Comparison of ENCODE assay signal across 20 mouse cellular contexts in the genomic region with DNA sequence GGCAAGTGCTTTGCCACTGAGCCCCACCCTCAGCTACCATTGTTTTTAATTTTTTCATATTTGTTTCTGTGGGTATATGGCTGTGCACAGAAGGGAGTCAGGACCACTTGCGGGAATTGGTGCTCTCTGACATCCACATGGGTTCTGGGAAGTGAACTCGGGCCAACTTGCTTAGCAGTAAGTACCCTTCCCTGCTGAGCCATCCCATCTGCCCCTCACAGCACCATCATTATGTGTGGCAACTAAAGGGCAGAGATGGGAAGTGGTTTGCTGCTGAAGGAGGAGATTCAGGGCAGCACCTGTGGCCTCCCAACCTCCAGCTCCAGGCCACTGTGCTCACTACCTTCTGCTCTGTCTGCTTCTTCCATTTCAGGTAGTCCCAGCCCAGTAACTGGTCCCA. TPM values are rescaled to one million over a fixed set of nuclear protein-coding genes. Genes with fewer than 3 reads are reported as not detected.
A peak's percentile ranks its signal among the peaks of the same experiment; 100 is the strongest.
DNase-seq lines count a peak whose midpoint lies in the region; ATAC-seq and TF ChIP-seq lines count a peak whose summit lies in the region.
"Had no signal": no experiment of that assay in that cellular context is flagged by ENCODE, and none has a peak within 500 bp of the region (broad histone marks: within the 10 kb centered on the region; RNA-seq: fewer than 3 reads in every experiment).

No protein-coding gene starts in this region.

- ATAC-seq in cerebellum, adult (ENCODE audit: insufficient number of reproducible peaks, low FRiP score, low TSS enrichment): no peak
- ATAC-seq: forebrain, embryonic 13.5 days; forebrain, embryonic 15.5 days; forebrain, postnatal 0 days had no signal

- no peaks in the 10 kb centered on the region for H3K27me3 ChIP-seq in testis, adult 2 months (ENCODE audit: control insufficient read depth, insufficient read depth, low read length)
- H3K27me3 ChIP-seq: forebrain, embryonic 15.5 days had no signal

- TF ChIP-seq CTCF in testis, adult 2 months (IDR thresholded peaks at IDR 0.05; ENCODE audit: control insufficient read depth, insufficient read depth, insufficient replicate concordance, low read depth, low read length): no peak

- no peak for TF ChIP-seq POLR2A in testis, adult 2 months (IDR thresholded peaks at IDR 0.05; ENCODE audit: control insufficient read depth, low read depth, low read length)

- H3K27ac ChIP-seq in testis, adult 2 months (ENCODE audit: control insufficient read depth, insufficient read depth, low read depth, low read length): no peak overlapping the region
- H3K27ac ChIP-seq: embryonic facial prominence, embryonic 10.5 days; embryonic facial prominence, embryonic 12.5 days; forebrain, embryonic 13.5 days; forebrain, embryonic 15.5 days had no signal

- peak overlapping the region; percentile 57 for H3K4me3 ChIP-seq in testis, adult 2 months (ENCODE audit: control insufficient read depth, low read depth, low read length)
- H3K4me3 ChIP-seq: embryonic facial prominence, embryonic 10.5 days; embryonic facial prominence, embryonic 12.5 days; forebrain, embryonic 13.5 days; forebrain, embryonic 15.5 days had no signal

- no peaks in the 10 kb centered on the region; the same call in 1 of the 2 replicates for H3K4me1 ChIP-seq in testis, adult 2 months (ENCODE audit: control insufficient read depth, insufficient read depth, low read length)
- H3K4me1 ChIP-seq: embryonic facial prominence, embryonic 10.5 days; embryonic facial prominence, embryonic 12.5 days; forebrain, embryonic 13.5 days; forebrain, embryonic 15.5 days had no signal

- no peaks in the 10 kb centered on the region for H3K36me3 ChIP-seq in testis, adult 2 months (ENCODE audit: control insufficient read depth, insufficient read depth, low read length)
- H3K36me3 ChIP-seq: embryonic facial prominence, embryonic 10.5 days; embryonic facial prominence, embryonic 12.5 days; forebrain, embryonic 15.5 days had no signal

- DNase-seq in cerebellum, postnatal 14 days: peak; percentile 39 to 58
- DNase-seq in testis, postnatal 10 days (ENCODE audit: low spot score): no peak
- no peak for DNase-seq in urinary bladder, postnatal 25 days (ENCODE audit: low spot score)
- DNase-seq: adrenal gland, adult 2 months; adrenal gland, postnatal 10 days; adrenal gland, postnatal 25 days; cerebellum, adult 11 months; cerebellum, adult 9-10 months; forebrain, postnatal 0 days had no signal

RNA-seq across cellular contexts. Expression of gene Ttc24, which starts 4.5 kb away (rescaled TPM):
- 176 and 193 TPM in 2 replicates for polyA plus RNA-seq in testis, adult 2 months (2012; rRNA removed)
- polyA plus RNA-seq: adrenal gland, adult 2 months; C2C12; cerebellum, adult 2 months; cortical plate, adult 2 months; forebrain, embryonic 11.5 days; forebrain, embryonic 13.5 days; forebrain, embryonic 15.5 days; forebrain, postnatal 0 days had no signal

RNA-seq across cellular contexts. Expression of gene Iqgap3, which starts 8.1 kb away (rescaled TPM):
- 3.8 and 4.9 TPM in 2 replicates for polyA plus RNA-seq in testis, adult 2 months (2012; rRNA removed)

RNA-seq across cellular contexts. Expression of gene Naxe, which starts 15.3 kb away (rescaled TPM):
- 61.7 and 61.8 TPM in 2 replicates for polyA plus RNA-seq in testis, adult 2 months (2012; rRNA removed)

RNA-seq across cellular contexts. Expression of gene Gpatch4, which starts 30.7 kb away (rescaled TPM):
- polyA plus RNA-seq in testis, adult 2 months (2012; rRNA removed): 6.7 and 6.9 TPM in 2 replicates

RNA-seq across cellular contexts. Expression of gene Hapln2, which starts 46.2 kb away (rescaled TPM):
- 14.0 and 15.7 TPM in 2 replicates for polyA plus RNA-seq in testis, adult 2 months (2012; rRNA removed)
- polyA plus RNA-seq: C2C12; embryonic facial prominence, embryonic 10.5 days; embryonic facial prominence, embryonic 14.5 days had no signal

Comparison
In these comparisons a context has a peak if more than half of its experiments do, and no peak if none do; other contexts are left out.
1. DNase-seq: peak in cerebellum, postnatal 14 days (2 of 2); none in testis, postnatal 10 days (single experiment) and urinary bladder, postnatal 25 days (single experiment).